Mouse (Mus musculus) forebrain, embryonic 10.5 days (tissue): ENCODE data around the gene Catsperz. TPM values are rescaled to one million over a fixed set of nuclear protein-coding genes. Genes with fewer than 3 reads are reported as not detected.

ENCODE experiments used
- DNase-seq: peaks from one replicate; pipeline ENCODE4 v3.0.0-alpha.2; 2017; ENCODE audit warnings: low spot score; ENCODE audit errors: extremely low spot score
- H3K27ac ChIP-seq: fragments of 300-500 bp; sonication (generic); 2 replicates; pipeline ENCODE4 v1.5.1; 2016; ENCODE audit warnings: mild to moderate bottlenecking
- H3K27me3 ChIP-seq: fragments of 300-500 bp; sonication (generic); 2 replicates; pipeline ENCODE4 v1.6.1; 2016; ENCODE audit warnings: mild to moderate bottlenecking; ENCODE audit not compliant: poor library complexity, severe bottlenecking
- H3K36me3 ChIP-seq: fragments of 300-500 bp; sonication (generic); replicated peaks from 2 replicates; pipeline ENCODE4 v1.6.1; 2016; ENCODE audit warnings: mild to moderate bottlenecking, moderate library complexity
- H3K4me1 ChIP-seq: fragments of 300-500 bp; sonication (generic); 2 replicates; pipeline ENCODE4 v1.6.1; 2016
- H3K4me3 ChIP-seq: fragments of 300-500 bp; sonication (generic); 2 replicates; pipeline ENCODE4 v1.5.1; 2016; ENCODE audit warnings: mild to moderate bottlenecking, moderate library complexity
- H3K9me3 ChIP-seq: fragments of 300-500 bp; sonication (generic); 2 replicates; pipeline ENCODE4 v1.6.1; 2016; ENCODE audit warnings: mild to moderate bottlenecking, moderate library complexity
- WGBS: fragments of 180-500 bp; shearing (Covaris S2); methylation state at CpG from one replicate; pipeline ENCODE4 v1.1.7; 2016; 5-methylcytosine and 5-hydroxymethylcytosine counted together
- microRNA-seq: library from miRNA; unstranded; fragments of <30 nt; microRNA quantifications from one replicate; pipeline ENCODE4, GENCODE M21; 2017
- polyA plus RNA-seq: library from polyadenylated mRNA; unstranded; fragments of >200 nt; fragmentation: Nextera tagmentation; extraction: Ambion mirVana; gene quantifications from 2 replicates; pipeline ENCODE4 v1.2.1, GENCODE M21; 2016

Catsperz gene
- polyA plus RNA-seq, 1 experiment from 2014 or later: 0.55 TPM

DNA sequence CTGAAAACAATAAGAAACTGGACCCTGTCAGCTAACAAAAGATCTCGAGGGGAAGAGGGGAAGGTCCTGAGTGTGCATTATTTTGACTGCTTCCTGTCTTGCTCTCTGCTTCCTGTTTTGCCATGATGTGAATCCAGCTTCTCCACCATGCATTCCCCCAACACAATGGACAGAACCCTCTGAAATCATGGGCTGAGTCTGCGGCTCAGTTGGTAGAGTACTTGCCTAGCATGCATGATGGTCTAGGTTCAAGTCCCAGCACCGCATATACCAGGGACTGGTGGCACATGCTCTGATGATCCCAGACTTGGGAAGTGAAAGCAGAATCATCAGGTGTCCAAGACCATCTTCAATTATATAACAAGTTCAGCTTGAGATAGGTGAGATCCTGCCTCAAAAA is 52.5 kb downstream of the Catsperz start:
- Histone ChIP-seq H3K36me3 (no peaks in the 10 kb centered on the region), H3K9me3 (no peaks in the 10 kb centered on the region), H3K4me1 (peaks cover 3% of the 10 kb centered on the region), H3K4me3 (no peak overlapping the region), H3K27me3 (no peaks in the 10 kb centered on the region), H3K27ac (no peak overlapping the region)
- WGBS: 87% methylated on average over 3 of the region's 3 CpGs
- no peak for DNase-seq

Small RNA genes within 50 kb of the gene (microRNA-seq; reads per million reads assigned to microRNA genes)
- gene Mir6990: 2.1 reads per million

Other genes starting within 250 kb of the Catsperz start
- gene Rps6ka4, start 84.7 kb downstream of the Catsperz start, polyA plus RNA-seq: 4.9 and 5.4 TPM in 2 replicates
- 0.32 and 0.36 TPM in 2 replicates for gene Ccdc88b, start 67.2 kb downstream of the Catsperz start, polyA plus RNA-seq
- 155 and 159 TPM in 2 replicates for gene Trmt112, start 15.7 kb downstream of the Catsperz start, polyA plus RNA-seq
- 144 and 154 TPM in 2 replicates for gene Prdx5, start 15.3 kb downstream of the Catsperz start, polyA plus RNA-seq
- gene Esrra, start 3.6 kb downstream of the Catsperz start, polyA plus RNA-seq: 8.4 and 9.0 TPM in 2 replicates
- 0.24 TPM in 1 of 2 replicates, not detected in the other for gene Kcnk4, start 9.1 kb upstream of the Catsperz start, polyA plus RNA-seq
- gene Bad, start 16.5 kb upstream of the Catsperz start, polyA plus RNA-seq: 55.9 and 59.8 TPM in 2 replicates
- 22.8 and 26.5 TPM in 2 replicates for gene Gpr137, start 17.1 kb upstream of the Catsperz start, polyA plus RNA-seq
- 103 TPM in 2 replicates for gene Ppp1r14b, start 49.6 kb upstream of the Catsperz start, polyA plus RNA-seq
- 25.2 and 25.8 TPM in 2 replicates for gene Plcb3, start 51.1 kb upstream of the Catsperz start, polyA plus RNA-seq
- 106 TPM in 2 replicates for gene Fkbp2, start 55.1 kb upstream of the Catsperz start, polyA plus RNA-seq
- 31.0 and 32.9 TPM in 2 replicates for gene Vegfb, start 62.3 kb upstream of the Catsperz start, polyA plus RNA-seq
- 19.5 and 19.7 TPM in 2 replicates for gene Dnajc4, start 67.2 kb upstream of the Catsperz start, polyA plus RNA-seq
- gene Nudt22, start 70.7 kb upstream of the Catsperz start, polyA plus RNA-seq: 18.4 TPM in 2 replicates
- gene Trpt1, start 70.8 kb upstream of the Catsperz start, polyA plus RNA-seq: 10.0 and 10.4 TPM in 2 replicates
- gene Fermt3, start 94.1 kb upstream of the Catsperz start, polyA plus RNA-seq: 8.8 TPM in 2 replicates
- gene Stip1, start 114.6 kb upstream of the Catsperz start, polyA plus RNA-seq: 456 and 486 TPM in 2 replicates
- gene Macrod1, start 131.4 kb upstream of the Catsperz start, polyA plus RNA-seq: 3.7 and 3.9 TPM in 2 replicates
- gene Flrt1, start 180.3 kb upstream of the Catsperz start, polyA plus RNA-seq: 4.0 and 4.8 TPM in 2 replicates